Mouse (Mus musculus) megakaryocyte-erythroid progenitor cell, adult 5-6 weeks (primary cell): ENCODE measurements around the gene Rad51b. TPM values are rescaled to one million over a fixed set of nuclear protein-coding genes. Genes with fewer than 3 reads are reported as not detected.

Experiments used
- ATAC-seq: replicated peaks from 2 replicates; pipeline ENCODE4 v1.8.0; 2016; ENCODE audit warnings: mild to moderate bottlenecking, inconsistent platforms; ENCODE audit not compliant: severe bottlenecking, poor library complexity, low FRiP score, low TSS enrichment
- total RNA-seq, 2 experiments: library from RNA; stranded (forward) in 1 of 2; stranded (reverse) in 1 of 2; fragments of 200-1000, 215-1000 nt in 1 of 2; fragments of >200 nt in 1 of 2; fragmentation: Nextera tagmentation in 1 of 2; gene quantifications; 2 replicates each; pipeline ENCODE4 v1.2.3; 2014 to 2017

Gene Rad51b
- total RNA-seq, 2 experiments from 2014 or later, result 10.0 to 20.9 TPM

GRCm38 (mm10) chr12:79691929-79692862 is 395.1 kb downstream of the Rad51b start:
- ATAC-seq, result no peak

GRCm38 (mm10) chr12:79695832-79696434 is 398.9 kb downstream of the Rad51b start:
- ATAC-seq, result no peak

- ATAC-seq, result no peak
Observed at GRCm38 (mm10) chr12:79703555-79703954, 406.5 kb downstream of the Rad51b start.

GRCm38 (mm10) chr12:79705501-79706266 is 408.6 kb downstream of the Rad51b start:
- no peak for ATAC-seq

- no peak for ATAC-seq
Observed at GRCm38 (mm10) chr12:79707565-79708422, 410.7 kb downstream of the Rad51b start.

GRCm38 (mm10) chr12:79708423-79708733 is 411.3 kb downstream of the Rad51b start:
- ATAC-seq, result no peak

GRCm38 (mm10) chr12:79713286-79713685 is 416.2 kb downstream of the Rad51b start:
- no peak for ATAC-seq

GRCm38 (mm10) chr12:79714484-79714883 is 417.4 kb downstream of the Rad51b start:
- ATAC-seq, result no peak

GRCm38 (mm10) chr12:79715506-79716345 is 418.6 kb downstream of the Rad51b start:
- no peak for ATAC-seq

- no peak for ATAC-seq
Observed at GRCm38 (mm10) chr12:79719091-79719846, 422.2 kb downstream of the Rad51b start.

GRCm38 (mm10) chr12:79719847-79720201 is 422.7 kb downstream of the Rad51b start:
- no peak for ATAC-seq

- no peak for ATAC-seq
Observed at GRCm38 (mm10) chr12:79724875-79725274, 427.8 kb downstream of the Rad51b start.

- ATAC-seq, result no peak
Observed at GRCm38 (mm10) chr12:79725711-79726110, 428.6 kb downstream of the Rad51b start.

GRCm38 (mm10) chr12:79726116-79726515 is 429.0 kb downstream of the Rad51b start:
- ATAC-seq, result no peak

GRCm38 (mm10) chr12:79726959-79727358 is 429.9 kb downstream of the Rad51b start:
- ATAC-seq, result no peak

- no peak for ATAC-seq
Observed at GRCm38 (mm10) chr12:79729926-79730506, 432.9 kb downstream of the Rad51b start.

- ATAC-seq, result no peak
Observed at GRCm38 (mm10) chr12:79731905-79732304, 434.8 kb downstream of the Rad51b start.
